Mouse (Mus musculus): ENCODE data around the gene Tuba8. TPM values are rescaled to one million over a fixed set of nuclear protein-coding genes. Genes with fewer than 3 reads are reported as not detected.

Gene Tuba8
- under 1 TPM in 1 of 2 experiments, not detected in 1; 0.47 TPM for total RNA-seq (2023)

GRCm38 (mm10) chr6:121210149-121210925 is at the start of gene Tuba8:
Gene Tuba8, plus strand, starts transcription at chr6:121210696.

GRCm38 (mm10) chr6:121183414-121184173 is 26.9 kb upstream of the Tuba8 start, which contains the start of gene Pex26:
Gene Pex26, plus strand, starts transcription at chr6:121183667.

GRCm38 (mm10) chr6:121245127-121246036 is 34.9 kb downstream of the Tuba8 start, which contains the start of gene Usp18:
Gene Usp18, plus strand, starts transcription at chr6:121245906.

Other genes starting within 250 kb of the Tuba8 start
- 10 to 100 TPM; 34.3 to 37.0 TPM for gene Mical3, start 79.7 kb upstream of the Tuba8 start, total RNA-seq (2023)
- 10 to 100 TPM; 11.9 to 12.4 TPM for gene Pex26, start 27.0 kb upstream of the Tuba8 start, total RNA-seq (2023)
- gene Usp18, start 35.2 kb downstream of the Tuba8 start, total RNA-seq (2023) = 10 to 100 TPM; 21.0 to 31.8 TPM
- not detected for gene Slc6a13, start 89.5 kb downstream of the Tuba8 start, total RNA-seq (2023)
- gene Slc6a12, start 132.4 kb downstream of the Tuba8 start, total RNA-seq (2023) = not detected

All from T-cell, adult 66 days (primary cell).